Mouse (Mus musculus): ENCODE data around the gene Cdh18.

Gene Cdh18

DNA sequence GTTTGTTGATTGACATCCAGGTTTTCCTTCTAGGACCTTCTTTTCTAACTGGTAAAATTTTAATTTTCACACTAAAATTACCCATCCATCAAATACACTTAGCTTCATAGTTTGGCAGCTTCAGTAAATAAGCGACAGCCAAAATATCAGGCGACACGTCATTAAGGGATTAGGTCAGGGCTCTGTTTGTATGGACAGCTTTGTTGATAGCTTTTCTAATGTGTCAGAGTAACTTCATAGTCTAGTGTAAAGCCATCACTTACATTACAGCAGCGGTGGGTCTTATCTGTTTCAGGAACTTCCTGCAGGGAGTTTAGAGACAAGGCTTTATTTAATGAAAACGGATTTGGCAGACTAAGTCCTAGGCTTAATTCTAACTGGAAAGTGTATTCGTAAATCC is 904.5 kb downstream of the Cdh18 start:
- DNase-seq (ENCODE audit: low read depth, low spot score): no peak

DNA sequence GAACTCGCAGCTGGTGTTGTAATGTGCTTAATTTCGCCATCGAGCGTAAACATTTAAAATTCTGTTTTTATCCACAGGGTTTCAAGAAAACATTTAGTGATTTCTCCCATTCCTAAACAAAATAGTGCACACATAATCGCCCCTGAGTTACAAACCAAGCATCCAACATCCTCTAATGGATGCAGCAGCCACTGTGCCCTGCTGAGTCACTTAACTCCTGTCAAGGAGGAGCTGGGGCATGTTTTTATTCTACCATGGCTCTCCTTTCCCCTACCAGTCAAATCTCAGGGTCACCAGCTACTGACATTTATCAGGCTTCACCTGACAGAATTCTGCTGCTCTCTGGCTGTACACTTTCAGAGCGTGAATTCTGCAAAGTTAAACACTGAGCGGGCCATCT is 906.5 kb downstream of the Cdh18 start:
- DNase-seq (ENCODE audit: low read depth, low spot score): no peak

DNA sequence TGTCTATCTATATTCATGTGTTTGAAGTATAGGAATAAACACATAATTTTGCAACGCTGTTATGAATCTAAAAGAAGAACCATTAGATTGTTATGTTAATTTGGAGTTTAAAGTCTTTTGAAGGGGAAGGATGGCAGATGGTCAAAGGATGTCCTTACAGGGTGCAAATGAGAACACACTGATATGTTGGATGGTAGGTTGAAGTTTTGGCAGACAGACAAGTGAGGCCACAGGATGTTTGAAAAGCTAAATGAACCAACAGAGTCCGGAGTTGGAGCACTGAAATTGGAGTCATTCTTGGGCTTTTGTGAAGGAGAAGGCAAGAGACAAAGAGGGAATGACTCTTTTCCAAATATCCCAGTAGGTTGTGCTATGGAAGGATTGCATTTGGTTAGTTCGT is 908.6 kb downstream of the Cdh18 start:
- DNase-seq (ENCODE audit: low read depth, low spot score): no peak

DNA sequence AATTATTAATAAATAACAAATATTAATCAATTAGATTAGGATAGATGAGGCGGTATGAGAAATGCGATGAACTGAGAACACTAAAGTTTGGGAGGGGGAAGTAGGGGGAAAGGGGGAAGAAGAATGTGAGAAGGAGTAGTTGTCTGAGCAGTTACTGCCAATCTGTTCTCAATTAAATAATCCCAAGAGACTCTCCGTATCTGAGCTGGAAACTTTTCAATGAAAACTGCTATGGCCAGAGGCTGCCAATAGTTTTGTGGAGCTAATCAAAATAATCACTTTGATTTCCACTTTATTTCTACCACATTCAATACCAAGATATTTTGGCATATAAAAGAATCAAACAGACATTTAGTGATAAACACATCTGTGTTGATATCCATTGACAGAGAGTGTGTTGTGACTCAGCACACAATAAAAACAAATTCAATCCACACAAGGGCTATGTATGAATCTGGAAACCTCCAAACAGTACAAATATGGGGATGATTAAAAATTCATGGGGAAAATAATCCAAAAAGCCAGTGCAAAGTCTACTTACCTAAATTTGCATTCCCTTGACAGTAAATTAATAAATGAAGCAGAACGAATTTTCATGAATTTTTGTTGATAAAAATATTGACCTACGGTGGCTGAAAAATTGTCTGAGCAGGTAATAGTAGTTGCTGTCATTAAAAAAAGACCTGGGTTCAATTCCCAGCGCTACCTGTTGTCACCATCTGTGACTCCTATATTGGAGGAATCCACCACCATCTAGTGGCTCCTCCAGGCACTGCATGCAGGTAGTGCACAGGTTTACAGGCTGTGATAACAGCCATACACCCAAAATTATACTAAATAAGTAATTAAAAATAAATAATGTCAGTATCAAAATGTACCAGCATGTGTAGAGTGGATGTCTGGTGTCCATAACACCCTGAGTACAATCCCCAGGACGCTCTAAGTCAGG is 922.0 kb downstream of the Cdh18 start:
- no peak for DNase-seq (ENCODE audit: low read depth, low spot score)

GRCm38 (mm10) chr15:23486306-23486705 is 937.5 kb downstream of the Cdh18 start:
- peak; percentile 6 for DNase-seq (ENCODE audit: low read depth, low spot score)

DNA sequence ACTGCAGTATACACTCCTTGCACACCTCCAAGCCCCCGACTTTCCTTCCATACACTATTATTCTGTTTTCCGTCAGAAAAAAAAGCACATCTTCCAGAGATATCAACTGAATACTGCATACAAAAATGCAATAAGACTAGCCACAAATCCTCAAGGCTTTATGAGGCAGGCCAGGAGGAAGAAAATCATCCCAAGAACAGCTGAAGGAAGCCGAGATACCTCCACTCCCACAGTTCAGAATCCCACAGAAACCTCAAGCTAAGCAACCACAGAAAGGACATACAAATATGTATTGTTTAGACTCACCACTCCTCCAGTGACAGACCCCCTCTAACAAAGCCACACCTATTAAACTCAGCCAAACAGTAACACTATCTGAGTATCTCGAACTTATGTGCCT is 957.7 kb downstream of the Cdh18 start:
- DNase-seq (ENCODE audit: low read depth, low spot score): no peak

GRCm38 (mm10) chr15:23509694-23510093 is 960.9 kb downstream of the Cdh18 start:
- no peak for DNase-seq (ENCODE audit: low read depth, low spot score)

DNA sequence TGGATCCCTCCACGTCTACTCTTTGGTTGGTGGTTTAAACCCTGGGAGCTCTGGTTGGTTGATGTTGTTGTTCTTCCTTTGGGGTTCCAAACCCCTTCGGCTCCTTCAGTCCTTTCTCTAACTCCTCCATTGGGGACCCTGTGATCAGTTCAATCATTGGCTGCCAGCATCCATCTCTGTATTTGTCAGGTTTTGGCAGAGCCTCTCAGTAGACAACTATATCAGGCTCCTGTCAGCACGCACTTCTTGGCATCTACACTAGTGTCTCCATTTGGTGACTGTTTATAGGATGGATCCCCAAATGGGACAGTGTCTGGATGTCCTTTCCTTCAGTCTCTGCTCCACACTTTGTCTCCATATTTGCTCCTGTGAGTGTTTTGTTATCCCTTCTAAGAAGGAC is 967.0 kb downstream of the Cdh18 start:
- DNase-seq (ENCODE audit: low read depth, low spot score): no peak

DNA sequence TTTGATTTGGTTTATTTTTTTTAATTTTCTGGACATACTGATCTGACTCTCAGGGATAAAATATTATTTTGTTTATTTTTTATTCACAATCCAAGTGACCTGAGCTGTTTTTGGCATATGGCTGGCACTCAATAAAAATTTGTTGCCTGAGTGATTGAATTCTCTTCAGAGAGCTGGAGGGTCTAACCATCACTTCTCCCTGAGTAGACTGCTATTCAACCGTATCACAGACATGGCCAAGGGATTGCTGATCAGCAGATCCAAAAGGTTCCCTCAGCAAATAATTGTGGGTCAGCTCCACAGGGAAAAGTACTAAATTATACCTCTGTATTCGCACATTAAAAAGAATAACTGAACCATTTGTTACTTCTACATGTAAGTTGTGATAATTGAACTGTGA is 969.3 kb downstream of the Cdh18 start:
- no peak for DNase-seq (ENCODE audit: low read depth, low spot score)
